Mouse (Mus musculus) liver, adult 2 months (tissue): ENCODE measurements at regions not wholly inside any gene's neighbourhood (a gene's known extent, or its start where the extent isn't known, plus 50 kb on each side); places are given as distances from the start of the nearest gene placed in this dataset.
A peak's percentile ranks its signal among the peaks of the same experiment; 100 is the strongest.

Source experiments
- DNase-seq: peaks from one replicate; pipeline ENCODE4 v3.0.0-alpha.2; 2011; ENCODE audit warnings: low read depth, low spot score; ENCODE audit errors: extremely low read depth
- H3K27ac ChIP-seq: fragments of 200-500 bp; replicated peaks from 2 replicates; pipeline ENCODE4 v1.5.1; 2012; ENCODE audit warnings: low read depth, mild to moderate bottlenecking, control low read depth, inconsistent platforms, low read length; ENCODE audit not compliant: insufficient read depth
- H3K27me3 ChIP-seq: fragments of 200-500 bp; 2 replicates; pipeline ENCODE4 v1.6.1; 2012; ENCODE audit warnings: mild to moderate bottlenecking, moderate library complexity, low read length, inconsistent platforms; ENCODE audit not compliant: control insufficient read depth, insufficient read depth
- H3K36me3 ChIP-seq: fragments of 200-500 bp; 2 replicates; pipeline ENCODE4 v1.6.1; 2012; ENCODE audit warnings: low read length, inconsistent platforms; ENCODE audit not compliant: control insufficient read depth, insufficient read depth
- H3K4me1 ChIP-seq: fragments of 200-500 bp; 2 replicates; pipeline ENCODE4 v1.6.1; 2011; ENCODE audit warnings: low read length; ENCODE audit not compliant: control insufficient read depth, insufficient read depth
- H3K4me3 ChIP-seq: fragments of 200-500 bp; 2 replicates; pipeline ENCODE4 v1.5.1; 2011; ENCODE audit warnings: low read depth, mild to moderate bottlenecking, control low read depth, low read length, moderate library complexity; ENCODE audit not compliant: insufficient read depth
- H3K79me2 ChIP-seq: fragments of 200-500 bp; 2 replicates; pipeline ENCODE4 v1.6.1; 2012; ENCODE audit warnings: inconsistent platforms, mild to moderate bottlenecking, low read length, moderate library complexity; ENCODE audit not compliant: control insufficient read depth, insufficient read depth
- H3K9ac ChIP-seq: fragments of 200-500 bp; 2 replicates; pipeline ENCODE4 v1.6.1; 2012; ENCODE audit warnings: low read depth, mild to moderate bottlenecking, control low read depth, inconsistent platforms, low read length
- CTCF ChIP-seq: fragments of 200-500 bp; IDR thresholded peaks from 2 replicates; pipeline ENCODE4 v1.5.1; 2011; ENCODE audit warnings: low read depth, low read length, control low read depth
- POLR2A ChIP-seq: fragments of 200-500 bp; IDR thresholded peaks from 2 replicates; pipeline ENCODE4 v1.6.1; 2011; ENCODE audit warnings: low read length, control low read depth; ENCODE audit not compliant: insufficient read depth; ENCODE audit errors: extremely low read depth
- WGBS: fragments of 180-500 bp; shearing (Covaris S2); methylation state at CpG from one replicate; pipeline ENCODE4 v1.1.7; 2018; 5-methylcytosine and 5-hydroxymethylcytosine counted together

- no peaks in the 10 kb centered on the region for H3K4me1 ChIP-seq
- no peak overlapping the region for H3K4me3 ChIP-seq
- TF ChIP-seq POLR2A (no peak), CTCF (no peak)
- no peaks in the 10 kb centered on the region for H3K27me3 ChIP-seq
- H3K36me3 ChIP-seq, result no peaks in the 10 kb centered on the region
- H3K79me2 ChIP-seq, result no peaks in the 10 kb centered on the region
- no peak for DNase-seq
- no peak overlapping the region for H3K27ac ChIP-seq
- 73% methylated on average over 1 of the region's 1 CpGs for WGBS
- no peak overlapping the region for H3K9ac ChIP-seq
These were observed 427.2 kb downstream of the Hao1 start for GRCm38 (mm10) chr2:134126988-134127387.

- no peak for TF ChIP-seq CTCF
- no peak for TF ChIP-seq POLR2A
- no peak for DNase-seq
These were observed 446.9 kb downstream of the Hao1 start for GRCm38 (mm10) chr2:134107286-134107685.

GRCm38 (mm10) chr2:134088374-134088773 lies 465.8 kb downstream of the Hao1 start:
- H3K4me1 ChIP-seq, result no peaks in the 10 kb centered on the region
- DNase-seq, result no peak
- no peak overlapping the region for H3K9ac ChIP-seq
- no peaks in the 10 kb centered on the region for H3K27me3 ChIP-seq
- no peak overlapping the region for H3K27ac ChIP-seq
- H3K4me3 ChIP-seq, result no peak overlapping the region
- WGBS, result 77% methylated on average over 2 of the region's 2 CpGs
- TF ChIP-seq POLR2A (no peak), CTCF (peak; percentile 27; the same call in 1 of the 2 replicates)
- no peaks in the 10 kb centered on the region for H3K79me2 ChIP-seq
- H3K36me3 ChIP-seq, result no peaks in the 10 kb centered on the region

More at GRCm38 (mm10) chr2:134107286-134107685, 446.9 kb downstream of the Hao1 start:
- Histone ChIP-seq H3K79me2 (no peaks in the 10 kb centered on the region), H3K9ac (no peak overlapping the region), H3K27me3 (no peaks in the 10 kb centered on the region), H3K4me1 (no peaks in the 10 kb centered on the region), H3K4me3 (no peak overlapping the region), H3K27ac (no peak overlapping the region), H3K36me3 (no peaks in the 10 kb centered on the region)

GRCm38 (mm10) chr2:134080148-134080547 lies 474.0 kb downstream of the Hao1 start:
- TF ChIP-seq POLR2A (no peak), CTCF (no peak)
- WGBS, result 67% methylated on average over 1 of the region's 1 CpGs
- DNase-seq, result no peak
- H3K27me3 ChIP-seq, result no peaks in the 10 kb centered on the region
- no peak overlapping the region for H3K4me3 ChIP-seq
- no peaks in the 10 kb centered on the region for H3K79me2 ChIP-seq
- H3K4me1 ChIP-seq, result no peaks in the 10 kb centered on the region
- no peak overlapping the region for H3K27ac ChIP-seq
- H3K36me3 ChIP-seq, result no peaks in the 10 kb centered on the region
- no peak overlapping the region for H3K9ac ChIP-seq

- DNase-seq, result no peak
- Histone ChIP-seq H3K27me3 (no peaks in the 10 kb centered on the region), H3K79me2 (no peaks in the 10 kb centered on the region), H3K36me3 (no peaks in the 10 kb centered on the region), H3K27ac (no peak overlapping the region), H3K9ac (no peak overlapping the region), H3K4me1 (no peaks in the 10 kb centered on the region), H3K4me3 (no peak overlapping the region)
- 77% methylated on average over 1 of the region's 1 CpGs for whole genome bisulfite sequencing
- TF ChIP-seq POLR2A, result no peak
- TF ChIP-seq CTCF, result no peak
These were observed 476.2 kb downstream of the Hao1 start for GRCm38 (mm10) chr2:134077953-134078352.

DNA sequence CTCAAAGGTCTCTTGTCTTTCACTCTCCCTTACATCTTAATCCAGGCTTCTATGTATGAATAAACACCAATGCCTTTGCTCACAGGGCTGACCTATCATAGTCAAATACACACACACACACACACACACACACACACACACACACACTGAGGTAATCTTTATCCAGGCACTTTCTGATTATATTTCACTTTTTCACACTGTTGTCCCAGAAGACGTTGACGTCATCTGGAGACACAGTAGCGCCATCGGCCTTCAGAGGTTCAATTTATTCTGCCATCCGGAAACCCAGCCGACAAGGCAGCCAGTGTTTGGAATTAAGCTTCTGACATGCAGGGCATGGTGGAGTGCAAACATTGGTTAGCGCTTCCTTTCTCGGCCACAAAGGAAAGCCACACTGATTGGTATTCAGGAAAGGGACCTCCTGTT lies 486.2 kb downstream of the Hao1 start:
- no peaks in the 10 kb centered on the region for H3K36me3 ChIP-seq
- H3K4me1 ChIP-seq, result no peaks in the 10 kb centered on the region
- 21% methylated on average over 8 of the region's 8 CpGs for WGBS
- no peak overlapping the region for H3K27ac ChIP-seq
- DNase-seq, result no peak
- H3K4me3 ChIP-seq, result no peak overlapping the region
- H3K27me3 ChIP-seq, result no peaks in the 10 kb centered on the region
- H3K9ac ChIP-seq, result no peak overlapping the region
- TF ChIP-seq POLR2A (no peak), CTCF (no peak)
- H3K79me2 ChIP-seq, result no peaks in the 10 kb centered on the region
